Mouse (Mus musculus) right cerebral cortex, postnatal 10 days (tissue): ENCODE measurements around the gene Tom1.

Experiments
- DNase-seq, 2 experiments: peaks; one replicate each; pipeline ENCODE4 v3.0.0; 2021; ENCODE audit warnings: low spot score in 2 of 2

Gene Tom1

DNA sequence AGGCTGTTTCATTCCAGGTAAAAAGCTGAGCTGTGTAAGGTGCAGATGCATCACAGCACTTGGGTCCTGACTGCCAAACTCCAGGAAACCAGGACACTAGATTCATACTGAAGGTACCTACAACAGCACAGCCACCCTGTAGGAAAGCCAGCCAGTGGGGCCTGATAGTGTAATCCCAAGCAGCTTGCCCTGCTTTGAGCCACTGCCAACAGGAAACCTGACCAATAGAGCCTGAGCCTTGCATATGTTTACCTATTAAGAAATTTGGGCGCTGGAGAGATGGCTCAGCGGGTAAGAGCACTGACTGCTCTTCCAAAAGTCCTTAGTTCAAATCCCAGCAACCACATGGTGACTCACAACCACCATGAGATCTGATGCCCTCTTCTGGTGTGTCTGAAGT, 8.7 kb downstream of the Tom1 start:
- no peak for DNase-seq

DNA sequence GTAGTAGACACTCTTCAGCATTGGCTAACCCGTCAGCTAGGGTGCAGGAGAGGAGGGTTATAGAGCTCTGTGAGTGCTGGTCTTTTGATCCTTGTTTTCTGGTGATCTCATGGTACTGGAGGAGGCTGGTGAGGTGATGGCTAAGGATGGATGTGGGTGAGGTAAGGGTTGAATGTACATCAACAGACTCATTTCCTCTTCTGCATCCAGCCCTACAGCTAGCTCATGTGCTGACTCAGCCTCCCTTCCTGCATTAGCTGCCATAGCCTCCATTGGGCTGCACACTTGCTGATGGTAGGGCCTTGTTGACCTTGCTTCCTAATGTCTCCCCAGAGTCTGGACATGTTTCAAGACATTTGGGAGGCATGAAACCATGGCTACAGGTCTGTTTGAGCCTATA, 9.5 kb downstream of the Tom1 start:
- DNase-seq: no peak

DNA sequence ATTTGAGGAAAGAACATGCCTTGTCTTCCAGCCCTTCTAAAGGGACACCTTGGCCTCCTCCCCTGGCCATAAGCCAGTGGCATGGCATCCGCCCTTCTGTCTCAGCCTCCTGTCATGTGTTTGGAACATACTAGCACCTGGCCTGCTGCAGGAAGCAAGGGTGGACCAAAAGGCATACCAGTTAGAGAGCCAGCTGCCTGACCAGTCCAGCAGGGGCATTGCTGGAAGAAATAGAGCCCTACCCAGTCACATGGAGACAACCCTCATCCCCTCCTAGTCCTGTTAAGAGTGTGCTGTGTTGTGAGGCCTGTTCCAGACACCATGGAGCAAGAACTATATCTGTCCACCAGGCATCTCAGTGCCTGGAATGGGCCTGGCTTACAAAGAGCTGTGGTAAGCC, 12.8 kb downstream of the Tom1 start:
- no peak for DNase-seq

DNA sequence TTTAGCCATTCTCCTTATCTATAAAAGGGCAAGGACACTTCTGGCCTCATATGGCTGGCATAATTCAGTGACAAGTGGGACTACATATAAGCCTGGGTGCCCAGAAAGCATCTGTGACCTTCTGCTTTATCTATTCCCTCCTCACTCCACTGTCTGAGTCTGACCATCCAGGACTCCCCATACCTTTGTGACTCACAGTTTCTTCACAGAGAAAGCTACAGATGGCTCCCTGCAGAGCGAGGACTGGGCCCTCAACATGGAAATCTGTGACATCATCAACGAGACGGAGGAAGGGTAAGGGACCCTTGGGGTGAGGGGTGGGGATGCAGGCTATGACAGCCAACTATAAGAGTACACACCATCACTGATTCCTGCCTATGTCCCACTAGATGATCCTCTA, 14.3 kb downstream of the Tom1 start:
- no peak for DNase-seq

DNA sequence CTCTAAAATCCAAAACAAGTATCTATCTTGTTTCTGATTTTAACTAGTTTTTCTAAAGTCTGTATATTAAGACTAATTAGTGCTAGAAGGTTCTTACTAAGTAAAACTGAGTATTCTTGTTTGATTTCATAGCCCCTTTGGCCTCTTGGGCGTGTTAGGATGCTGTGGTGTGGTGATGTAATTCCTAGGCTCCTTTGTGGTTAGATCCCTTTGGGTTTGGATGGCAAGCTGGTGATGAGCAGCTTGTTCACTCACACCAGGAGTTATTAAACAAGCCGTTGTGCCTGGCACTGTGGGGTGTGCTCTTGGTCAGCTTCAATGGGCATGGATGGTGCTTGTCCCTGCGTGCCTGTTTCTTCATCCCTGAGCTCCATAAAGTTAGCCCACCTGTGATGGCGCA, 19.8 kb downstream of the Tom1 start:
- no peak for DNase-seq

DNA sequence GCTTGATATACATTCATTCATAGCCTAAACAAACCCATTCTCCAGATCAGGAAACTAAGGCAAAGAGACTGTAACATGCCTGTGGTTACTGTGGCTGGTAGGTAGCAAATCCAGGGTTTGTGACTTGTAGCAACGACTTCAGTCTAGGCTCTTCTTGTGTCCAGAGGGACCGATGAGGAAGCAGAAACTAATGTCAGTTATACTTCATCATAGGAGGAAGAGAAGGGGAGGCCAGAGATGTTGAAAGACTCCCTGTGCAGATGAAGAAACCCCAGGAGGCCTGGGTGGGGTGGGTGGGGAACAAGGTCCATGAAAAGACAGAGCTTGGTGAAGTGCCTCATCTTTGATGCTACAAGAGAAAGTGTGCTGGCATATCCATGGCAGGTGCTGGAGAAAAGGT, 22.2 kb downstream of the Tom1 start:
- no peak for DNase-seq

DNA sequence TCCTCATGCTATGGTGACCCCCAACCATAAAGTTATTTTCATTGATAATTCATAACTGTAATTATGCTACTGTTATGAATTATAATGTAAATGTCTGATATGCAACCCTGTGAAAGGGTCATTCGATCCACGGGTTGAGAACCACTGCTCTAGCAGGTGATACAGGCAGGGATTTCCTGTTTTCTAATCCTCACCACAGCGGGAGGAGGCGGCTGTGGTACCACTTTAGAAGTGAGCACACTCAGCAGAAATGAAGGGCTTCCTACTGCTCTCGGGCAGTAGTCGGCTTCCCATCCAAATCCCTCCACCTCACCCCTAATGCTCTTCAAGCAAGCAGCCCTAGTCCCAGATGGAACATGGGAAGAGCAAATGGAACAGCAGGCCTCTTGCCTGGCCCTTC, 26.5 kb downstream of the Tom1 start:
- DNase-seq: no peak

DNA sequence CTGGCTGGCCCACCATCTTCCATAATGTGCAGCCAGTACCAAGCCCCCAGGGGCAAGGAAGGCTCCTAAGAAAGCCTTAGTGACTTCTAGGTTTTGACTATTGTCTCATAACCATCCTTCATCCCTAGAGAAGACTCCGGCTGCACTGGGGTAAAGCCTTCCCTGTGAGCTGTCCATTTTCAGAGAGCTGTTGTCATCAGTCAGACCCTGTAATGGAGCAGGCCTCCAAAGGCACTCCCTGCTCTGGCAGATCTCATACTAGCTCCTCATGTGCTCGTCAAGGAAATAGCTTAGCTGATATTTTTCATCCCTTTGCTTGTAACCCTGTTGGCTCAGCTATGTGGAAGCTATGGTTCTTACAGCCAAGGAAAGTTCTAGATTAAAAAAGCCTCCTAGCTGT, 27.3 kb downstream of the Tom1 start:
- no peak for DNase-seq

DNA sequence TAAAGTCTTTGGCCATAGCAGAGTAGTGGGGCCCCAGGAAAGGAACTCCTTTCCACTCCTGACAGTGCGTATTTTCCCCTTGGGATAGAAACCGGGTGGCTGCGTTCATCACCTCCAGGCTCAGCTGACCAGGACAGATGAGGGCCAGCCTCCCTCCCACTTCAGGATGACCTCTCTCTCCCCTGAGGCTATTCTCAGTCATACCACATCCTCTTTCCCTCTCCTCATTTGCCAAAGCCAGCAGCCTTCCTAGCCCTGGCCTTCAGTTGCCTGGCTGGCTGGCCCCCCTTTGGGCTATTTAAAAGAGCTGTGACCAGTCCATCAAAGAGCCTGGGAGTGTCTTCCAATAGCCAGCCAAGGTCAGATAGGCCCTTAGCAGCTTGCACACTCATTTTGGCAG, 29.8 kb downstream of the Tom1 start:
- peak in 1 of 2 experiments; percentile 36 for DNase-seq

DNA sequence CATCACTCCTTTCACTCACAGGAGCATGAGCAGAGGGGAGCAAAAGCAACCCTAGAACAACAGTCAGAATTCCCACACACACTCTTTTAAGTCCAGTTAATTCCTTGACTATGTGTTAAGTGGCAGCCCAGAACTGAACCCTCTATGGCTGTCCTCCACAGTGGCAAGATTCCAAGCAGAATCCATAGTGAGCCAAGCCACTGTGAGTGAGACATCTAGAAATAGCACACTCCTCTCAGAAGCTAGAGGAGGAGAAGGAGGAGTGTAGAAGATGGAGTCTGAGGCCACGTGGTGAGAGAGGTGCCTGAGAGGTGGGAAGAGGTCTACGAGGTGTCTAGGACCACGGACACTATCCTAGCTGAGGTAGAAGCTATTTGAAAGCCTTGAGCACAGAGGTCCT, 31.3 kb downstream of the Tom1 start:
- no peak for DNase-seq

DNA sequence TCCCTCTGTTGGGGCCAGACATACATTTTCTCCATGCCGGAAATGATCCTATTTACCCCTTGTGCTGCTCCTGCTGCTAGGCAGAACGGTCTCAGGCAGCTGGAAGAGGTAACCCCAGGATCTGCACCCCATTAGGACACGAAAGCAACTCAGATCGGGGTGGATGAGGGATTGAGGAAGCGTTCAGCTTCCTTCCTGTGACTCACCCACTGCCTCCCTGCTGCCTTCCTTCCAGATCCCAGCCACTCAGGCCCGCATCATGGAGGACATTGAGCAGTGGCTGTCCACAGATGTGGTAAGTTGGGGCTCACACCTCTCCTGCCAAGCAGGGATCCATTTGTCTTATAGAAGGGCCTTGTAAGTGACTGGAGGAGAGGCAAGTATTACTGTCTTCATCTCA, 33.8 kb downstream of the Tom1 start:
- no peak for DNase-seq

DNA sequence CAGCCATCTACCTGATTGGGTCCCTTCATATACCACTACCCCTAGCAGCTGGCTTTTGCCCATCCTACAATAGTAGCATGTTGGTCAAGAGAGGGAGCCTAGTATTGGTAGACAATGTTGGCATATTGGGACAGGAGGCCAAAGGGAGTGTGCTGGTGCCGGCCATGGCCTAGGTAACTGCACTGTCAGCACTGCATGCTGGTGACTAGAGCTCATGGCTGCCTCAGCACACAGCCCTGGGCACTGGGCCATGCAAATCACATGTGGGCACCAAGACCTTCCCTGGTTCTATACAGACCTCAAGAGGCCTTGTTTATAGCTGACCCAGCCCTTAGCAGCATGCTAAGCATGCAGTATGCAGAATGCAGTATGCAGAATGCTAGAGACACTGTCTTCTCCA, 36.8 kb downstream of the Tom1 start:
- no peak for DNase-seq

DNA sequence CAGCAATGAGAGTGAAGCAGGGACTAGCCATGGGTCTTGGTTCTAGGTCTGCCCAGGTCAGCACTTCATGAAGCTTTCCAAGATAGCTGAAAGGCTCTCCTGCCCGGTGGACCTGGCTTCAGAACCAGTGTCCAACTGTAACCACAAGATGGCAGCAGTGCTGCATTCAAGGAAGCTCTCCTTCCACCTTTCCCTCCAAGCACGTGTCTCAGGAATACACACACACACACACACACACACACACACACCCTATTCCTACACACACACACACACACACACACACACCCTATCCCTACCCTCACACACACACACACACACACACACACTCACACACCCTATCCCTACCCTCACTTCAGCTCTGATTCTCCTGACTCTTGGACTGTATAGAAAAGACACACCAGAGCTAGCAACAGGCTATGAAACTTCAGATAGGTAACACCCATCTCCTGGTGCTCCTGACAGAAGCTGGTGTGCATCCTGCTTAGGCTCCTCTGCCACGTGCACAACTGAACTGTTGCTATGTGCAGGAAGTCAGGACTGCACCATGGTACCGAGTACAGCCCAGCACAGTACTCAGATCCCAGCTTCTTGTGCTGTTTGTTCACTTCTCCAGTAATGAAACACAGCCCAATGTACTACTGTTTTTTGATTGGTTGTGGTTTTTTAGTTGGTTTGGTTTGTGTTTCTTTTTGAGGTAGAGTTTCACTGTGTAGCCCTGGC, 38.3 kb downstream of the Tom1 start:
- peak; percentile 85 to 88 for DNase-seq

DNA sequence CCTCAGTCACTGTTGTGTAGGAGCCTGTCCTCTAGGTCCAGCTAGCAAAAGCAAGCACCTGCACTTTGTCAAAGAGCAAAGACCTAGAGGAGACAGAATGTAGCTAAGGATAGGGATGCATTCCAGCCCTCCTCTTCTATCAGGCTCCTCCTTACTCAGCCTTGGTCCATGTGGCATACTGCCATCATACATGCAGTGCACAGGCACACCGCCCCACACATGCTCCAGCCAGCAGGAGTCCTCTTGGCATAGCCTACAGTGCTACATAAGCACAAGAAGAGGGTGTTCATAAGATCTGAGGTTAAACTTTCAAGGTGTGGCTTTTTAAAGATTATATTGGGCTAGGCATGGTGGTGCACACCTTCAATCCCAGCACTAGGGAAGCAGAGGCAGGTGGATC, 41.4 kb downstream of the Tom1 start:
- no peak for DNase-seq

DNA sequence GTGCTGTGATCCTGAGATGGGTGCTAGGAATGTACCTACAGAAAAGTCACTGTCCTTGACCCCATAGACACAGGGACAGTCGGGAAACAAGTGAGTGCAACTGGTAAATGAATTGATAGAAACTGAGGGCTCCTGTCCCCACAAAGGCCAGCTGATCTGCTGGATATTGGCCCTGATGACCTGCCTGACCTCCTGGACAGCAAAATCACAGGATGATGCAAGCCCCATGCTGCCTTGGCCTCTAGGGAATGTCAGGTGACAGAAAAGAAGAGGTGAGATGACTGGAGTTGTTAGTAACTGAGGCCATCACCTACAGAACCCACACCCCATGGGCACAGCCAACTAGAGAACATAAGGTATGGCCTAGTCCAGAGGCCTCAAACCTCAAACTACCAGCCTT, 44.7 kb downstream of the Tom1 start:
- no peak for DNase-seq

DNA sequence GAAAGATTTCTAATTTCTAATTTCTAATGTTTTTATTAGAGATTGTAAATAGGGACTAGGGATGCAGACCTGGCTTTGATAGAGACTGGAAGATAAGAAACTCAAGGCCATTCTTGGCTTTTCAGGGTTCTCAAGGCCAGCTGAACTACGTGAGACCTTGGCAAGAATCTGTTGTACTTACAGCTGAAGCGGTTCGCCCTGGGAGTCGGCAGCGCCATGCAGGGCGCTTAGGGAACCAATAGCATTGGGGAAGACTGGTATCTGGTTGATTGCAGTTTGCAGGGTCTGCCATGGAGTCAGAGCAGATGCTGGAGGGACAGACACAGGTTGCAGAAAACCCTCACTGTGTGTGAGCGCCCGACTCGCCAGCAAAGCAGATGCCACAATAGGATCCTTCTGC, 45.3 kb downstream of the Tom1 start:
- no peak for DNase-seq

DNA sequence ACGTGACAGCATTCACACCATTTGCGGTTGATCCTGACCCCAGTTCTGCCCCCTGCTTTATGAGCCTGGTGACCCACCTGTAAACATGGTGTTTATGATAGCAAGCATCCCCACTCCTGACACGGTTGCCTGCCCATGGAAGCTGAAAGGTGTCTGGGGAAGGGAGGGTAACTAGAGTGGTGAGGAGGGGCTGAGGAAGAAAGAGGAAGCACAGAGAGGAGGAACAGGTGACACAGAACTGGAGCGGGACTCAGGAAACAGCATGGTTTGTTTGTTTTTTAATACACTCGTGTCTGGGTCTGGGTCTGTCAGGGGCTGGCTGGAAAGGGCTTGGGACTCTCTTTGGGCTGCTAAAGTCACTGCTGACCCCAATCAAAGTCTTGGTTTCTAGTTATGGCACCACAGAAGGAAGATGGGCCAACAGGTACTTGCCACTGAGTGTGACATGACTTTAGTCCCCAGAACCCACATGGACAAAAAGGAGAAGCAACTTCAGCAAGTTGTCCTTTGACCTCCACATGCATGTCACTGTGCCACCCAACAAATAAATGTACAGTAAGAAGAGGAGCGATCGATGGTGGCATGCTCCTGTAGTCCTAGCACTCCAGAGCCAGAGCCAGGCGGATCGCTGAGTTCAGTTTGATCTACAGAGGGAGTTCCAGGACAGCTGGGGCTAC, 48.0 kb downstream of the Tom1 start:
- no peak for DNase-seq

DNA sequence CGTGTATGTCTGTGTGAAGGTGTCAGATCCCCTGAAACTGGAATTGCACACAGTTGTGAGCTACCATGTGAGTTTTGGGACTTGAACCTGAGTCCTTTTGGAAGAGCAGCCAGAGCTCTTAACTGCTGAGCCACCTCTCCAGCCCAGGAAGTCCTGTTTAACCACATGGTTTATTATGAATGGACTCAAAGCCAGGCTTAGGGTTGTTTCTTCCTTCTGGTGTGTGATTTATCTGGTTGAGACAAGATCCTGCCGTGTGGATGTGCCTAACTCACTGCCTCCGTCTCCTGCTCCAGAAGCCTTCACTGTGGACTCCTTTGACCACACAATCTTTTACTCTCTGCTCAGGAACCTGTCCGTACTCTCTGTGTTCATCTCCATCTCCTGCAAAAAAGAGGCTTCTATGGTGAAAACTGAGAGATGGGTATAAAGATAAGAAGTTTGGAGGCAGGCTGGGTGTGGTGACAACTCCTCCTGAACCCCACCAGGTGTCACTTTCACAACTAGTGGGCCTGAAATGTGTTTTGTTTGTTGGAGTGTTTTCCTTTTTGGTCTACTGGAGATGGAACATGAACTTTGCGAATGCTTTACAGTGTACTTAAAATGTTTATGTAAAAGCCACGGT, 48.8 kb downstream of the Tom1 start:
- DNase-seq: no peak

DNA sequence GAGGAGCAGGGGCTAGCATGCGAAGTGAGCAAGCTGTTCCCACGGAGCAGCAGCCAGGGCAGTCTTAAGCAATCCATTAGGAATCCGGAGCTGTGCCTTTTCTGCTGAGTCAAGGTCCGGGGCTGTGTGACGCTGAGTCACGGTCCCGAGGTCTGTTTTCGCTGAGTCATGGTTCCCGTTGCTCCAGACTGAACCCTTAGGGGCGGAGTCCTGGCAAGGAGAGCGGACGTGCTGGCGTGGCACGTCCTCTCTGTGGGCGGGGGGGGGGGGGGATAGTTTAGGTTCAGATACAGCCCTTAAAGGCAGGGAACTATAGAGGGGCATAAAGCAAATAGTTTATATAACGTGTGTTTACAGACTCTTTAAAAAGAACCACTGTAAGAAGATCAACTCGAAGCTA, 50.3 kb downstream of the Tom1 start:
- DNase-seq: peak; percentile 86 to 90

DNA sequence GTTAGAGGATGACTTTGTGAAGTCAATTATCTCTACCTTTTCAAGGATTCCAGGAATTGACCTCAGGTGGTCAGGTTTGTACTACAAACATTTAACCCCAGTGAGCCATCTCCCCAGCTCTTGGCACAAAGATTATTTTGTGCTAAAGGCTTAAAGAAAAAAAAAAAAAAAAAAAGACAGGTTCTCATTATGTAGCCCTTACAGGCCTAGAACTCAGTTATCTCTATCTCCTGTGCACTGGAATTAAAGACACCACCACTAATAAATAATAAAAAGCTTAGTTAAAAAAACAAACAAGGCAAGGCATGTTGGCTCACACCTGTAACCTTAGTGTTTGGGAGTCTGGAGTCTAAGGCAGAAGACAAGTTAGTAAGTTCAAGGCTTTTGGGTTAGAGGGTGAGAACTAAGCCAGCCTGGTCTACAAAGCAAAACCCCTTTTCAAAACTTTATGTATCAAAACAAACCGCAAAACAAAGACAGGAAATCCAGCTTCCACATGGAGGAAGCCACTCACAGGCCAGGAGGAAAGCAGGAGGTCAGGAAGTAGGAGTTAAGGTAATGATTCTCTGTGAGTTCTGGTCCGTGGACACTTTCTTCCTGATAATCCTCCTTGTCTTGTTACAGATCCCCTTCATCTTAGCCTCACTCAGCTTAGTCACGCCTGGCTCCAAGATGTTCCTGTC, 51.0 kb downstream of the Tom1 start:
- DNase-seq: no peak

DNA sequence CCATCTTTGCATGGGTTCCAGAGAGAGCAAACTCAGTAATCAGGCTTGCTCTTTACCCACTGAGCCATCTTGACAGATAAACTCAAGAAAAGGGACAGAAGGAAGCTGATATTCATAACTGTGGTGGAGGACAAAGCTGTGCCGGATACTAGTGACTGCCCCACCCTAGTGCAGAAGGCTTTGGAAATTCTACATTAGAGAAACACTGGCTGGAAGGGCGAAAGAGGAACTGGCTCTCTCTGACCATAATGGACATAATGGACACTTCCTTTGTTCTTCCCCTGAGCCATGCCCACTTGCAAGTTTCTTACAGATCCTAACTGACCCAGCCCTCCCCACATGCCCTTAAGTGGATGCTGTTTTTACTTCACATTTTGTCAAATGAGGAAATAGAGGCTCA, 52.5 kb downstream of the Tom1 start:
- DNase-seq: no peak

DNA sequence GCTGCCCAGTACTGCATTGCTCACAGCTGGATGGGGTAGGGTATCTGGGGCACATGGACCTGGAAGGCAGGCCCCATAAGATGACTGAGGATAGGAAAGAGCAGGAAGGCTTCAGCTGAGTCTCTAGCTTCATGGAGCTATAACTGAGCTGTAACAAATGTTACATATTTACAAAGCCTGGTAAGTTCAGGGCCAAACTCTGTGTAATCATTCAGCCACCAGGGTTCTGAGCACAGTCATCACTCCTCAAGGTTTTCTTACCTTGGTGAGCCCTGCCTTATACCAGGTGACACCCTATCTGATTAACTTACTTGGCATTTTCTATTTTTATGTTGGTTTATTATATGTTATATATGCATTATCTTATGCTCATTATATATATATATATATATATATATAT, 53.6 kb downstream of the Tom1 start:
- no peak for DNase-seq
